Mouse (Mus musculus): ENCODE results near the gene Kank3. TPM values are rescaled to one million over a fixed set of nuclear protein-coding genes. Genes with fewer than 3 reads are reported as not detected.

Gene Kank3
- total and polyA plus RNA-seq, 3 experiments, result 54.6 to 139 (median 61.0) TPM

- Histone ChIP-seq H3K9ac (ENCODE audit: low read depth, low read length) (no peak overlapping the region), H3K27ac (no peak overlapping the region), H3K4me3 (no peak overlapping the region), H3K79me2 (replicated peaks; ENCODE audit: control insufficient read depth, insufficient read depth, low read length) (no peaks in the 10 kb centered on the region), H3K4me1 (ENCODE audit: control insufficient read depth, insufficient read depth, low read length) (peaks cover 8% of the 10 kb centered on the region), H3K36me3 (ENCODE audit: control insufficient read depth, insufficient read depth, low read length) (peaks cover 6% of the 10 kb centered on the region), H3K27me3 (ENCODE audit: control insufficient read depth, insufficient read depth, low read length) (no peaks in the 10 kb centered on the region)
- 79% methylated on average over 8 of the region's 8 CpGs for WGBS
- TF ChIP-seq POLR2A (IDR thresholded peaks at IDR 0.05; ENCODE audit: insufficient read depth, low read depth, low read length), result no peak
- TF ChIP-seq EP300 (IDR thresholded peaks at IDR 0.05; ENCODE audit: insufficient read depth, low read depth, low read length), result no peak
- no peak for TF ChIP-seq CTCF (IDR thresholded peaks at IDR 0.05)
- DNase-seq, result no peak
- intact Hi-C loops (cut with DNase I), result no loop called here
Measured at GRCm38 (mm10) chr17:33774573-33775155, 35.7 kb upstream of the Kank3 start.

- 90% methylated on average over 4 of the region's 4 CpGs for WGBS
- intact Hi-C loops (cut with DNase I), result no loop called here
Measured at GRCm38 (mm10) chr17:33775287-33775686, 35.0 kb upstream of the Kank3 start.

GRCm38 (mm10) chr17:33779271-33779966 is 30.9 kb upstream of the Kank3 start:
- no peaks in the 10 kb centered on the region for H3K27me3 ChIP-seq (ENCODE audit: control insufficient read depth, insufficient read depth, low read length)
- H3K4me1 ChIP-seq (ENCODE audit: control insufficient read depth, insufficient read depth, low read length), result peaks cover 27% of the 10 kb centered on the region
- 5% methylated on average over 9 of the region's 9 CpGs for WGBS
- DNase-seq, result peak; percentile 95 to 96
- peak overlapping the region; percentile 56 for H3K4me3 ChIP-seq
- H3K27ac ChIP-seq, result peak overlapping the region; percentile 88
- no peak for TF ChIP-seq CTCF (IDR thresholded peaks at IDR 0.05)
- TF ChIP-seq EP300 (IDR thresholded peaks at IDR 0.05; ENCODE audit: insufficient read depth, low read depth, low read length), result peak; percentile 98
- peak; percentile 58; the same call in 1 of the 2 replicates for TF ChIP-seq POLR2A (IDR thresholded peaks at IDR 0.05; ENCODE audit: insufficient read depth, low read depth, low read length)
- peaks cover 8% of the 10 kb centered on the region for H3K36me3 ChIP-seq (ENCODE audit: control insufficient read depth, insufficient read depth, low read length)
- H3K79me2 ChIP-seq (replicated peaks; ENCODE audit: control insufficient read depth, insufficient read depth, low read length), result no peaks in the 10 kb centered on the region
- no peak overlapping the region; the same call in 1 of the 2 replicates for H3K9ac ChIP-seq (ENCODE audit: low read depth, low read length)
- intact Hi-C loops (cut with DNase I), result loop anchor here (2.0 kb wide), 1 partner anchor 23 kb away; no protein-coding TSS in a partner anchor

More at GRCm38 (mm10) chr17:33775287-33775686, 35.0 kb upstream of the Kank3 start:
- peaks cover 8% of the 10 kb centered on the region for H3K36me3 ChIP-seq (ENCODE audit: control insufficient read depth, insufficient read depth, low read length)
- H3K9ac ChIP-seq (ENCODE audit: low read depth, low read length), result no peak overlapping the region
- H3K27me3 ChIP-seq (ENCODE audit: control insufficient read depth, insufficient read depth, low read length), result no peaks in the 10 kb centered on the region
- TF ChIP-seq CTCF (IDR thresholded peaks at IDR 0.05) (no peak), POLR2A (IDR thresholded peaks at IDR 0.05; ENCODE audit: insufficient read depth, low read depth, low read length) (no peak), EP300 (IDR thresholded peaks at IDR 0.05; ENCODE audit: insufficient read depth, low read depth, low read length) (no peak)
- DNase-seq, result no peak
- no peak overlapping the region for H3K27ac ChIP-seq
- H3K4me3 ChIP-seq, result no peak overlapping the region
- peaks cover 9% of the 10 kb centered on the region for H3K4me1 ChIP-seq (ENCODE audit: control insufficient read depth, insufficient read depth, low read length)
- no peaks in the 10 kb centered on the region for H3K79me2 ChIP-seq (replicated peaks; ENCODE audit: control insufficient read depth, insufficient read depth, low read length)

- Histone ChIP-seq H3K4me3 (peak overlapping the region; percentile 56), H3K9ac (ENCODE audit: low read depth, low read length) (no peak overlapping the region), H3K4me1 (ENCODE audit: control insufficient read depth, insufficient read depth, low read length) (peaks cover 27% of the 10 kb centered on the region), H3K27ac (peak overlapping the region; percentile 88), H3K27me3 (ENCODE audit: control insufficient read depth, insufficient read depth, low read length) (no peaks in the 10 kb centered on the region), H3K79me2 (replicated peaks; ENCODE audit: control insufficient read depth, insufficient read depth, low read length) (no peaks in the 10 kb centered on the region), H3K36me3 (ENCODE audit: control insufficient read depth, insufficient read depth, low read length) (peaks cover 8% of the 10 kb centered on the region)
- intact Hi-C loops (cut with DNase I), result loop anchor here (2.0 kb wide), 1 partner anchor 23 kb away; no protein-coding TSS in a partner anchor
- 12% methylated on average over 5 of the region's 5 CpGs for WGBS
- no peak for DNase-seq
- TF ChIP-seq POLR2A (IDR thresholded peaks at IDR 0.05; ENCODE audit: insufficient read depth, low read depth, low read length) (no peak), EP300 (IDR thresholded peaks at IDR 0.05; ENCODE audit: insufficient read depth, low read depth, low read length) (no peak), CTCF (IDR thresholded peaks at IDR 0.05) (no peak)
Measured at GRCm38 (mm10) chr17:33779967-33780295, 30.4 kb upstream of the Kank3 start.

- H3K36me3 ChIP-seq (ENCODE audit: control insufficient read depth, insufficient read depth, low read length), result peaks cover 8% of the 10 kb centered on the region
- TF ChIP-seq CTCF (IDR thresholded peaks at IDR 0.05) (no peak), EP300 (IDR thresholded peaks at IDR 0.05; ENCODE audit: insufficient read depth, low read depth, low read length) (no peak), POLR2A (IDR thresholded peaks at IDR 0.05; ENCODE audit: insufficient read depth, low read depth, low read length) (no peak)
- H3K4me3 ChIP-seq, result peak overlapping the region; percentile 56
- H3K9ac ChIP-seq (ENCODE audit: low read depth, low read length), result peak overlapping the region; percentile 49; the same call in 1 of the 2 replicates
- H3K4me1 ChIP-seq (ENCODE audit: control insufficient read depth, insufficient read depth, low read length), result peaks cover 27% of the 10 kb centered on the region
- whole genome bisulfite sequencing, result 9% methylated on average over 5 of the region's 5 CpGs
- H3K79me2 ChIP-seq (replicated peaks; ENCODE audit: control insufficient read depth, insufficient read depth, low read length), result no peaks in the 10 kb centered on the region
- no peaks in the 10 kb centered on the region for H3K27me3 ChIP-seq (ENCODE audit: control insufficient read depth, insufficient read depth, low read length)
- intact Hi-C loops (cut with DNase I), result no loop called here
- DNase-seq, result peak; percentile 33 to 44
- peak overlapping the region; percentile 88 for H3K27ac ChIP-seq
Measured at GRCm38 (mm10) chr17:33780431-33780830, 29.9 kb upstream of the Kank3 start.

All from heart, adult 2 months (tissue).